Mouse (Mus musculus) c-Kit-positive CD71-positive TER-119-positive erythroid progenitor cells, embryonic 14.5 days (primary cell): Measurements from ENCODE around the gene Cradd.

Source experiments
- DNase-seq: peaks from one replicate; pipeline ENCODE4 v3.0.0-alpha.2; 2013; ENCODE audit warnings: low spot score

The Cradd gene

DNA sequence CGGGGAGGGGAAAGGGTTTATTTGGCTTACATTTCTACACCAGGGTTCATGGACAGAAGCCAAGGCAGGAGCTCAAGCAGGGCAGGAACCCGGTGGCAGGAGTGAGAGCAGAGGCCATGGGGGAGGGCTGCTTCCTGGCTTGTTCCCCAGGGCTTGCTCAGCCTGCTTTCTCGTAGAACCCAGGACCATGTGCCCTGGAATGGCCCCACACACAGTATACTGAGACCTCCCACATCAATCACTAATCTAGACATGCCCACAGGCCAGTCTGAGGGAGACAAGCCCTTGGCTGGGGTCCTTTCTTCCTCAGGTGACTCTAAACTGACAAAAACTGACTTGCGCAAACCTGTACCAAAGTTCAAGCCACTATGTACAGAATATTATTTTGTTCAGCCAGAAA is 19.7 kb downstream of the Cradd start:
- DNase-seq, result no peak

DNA sequence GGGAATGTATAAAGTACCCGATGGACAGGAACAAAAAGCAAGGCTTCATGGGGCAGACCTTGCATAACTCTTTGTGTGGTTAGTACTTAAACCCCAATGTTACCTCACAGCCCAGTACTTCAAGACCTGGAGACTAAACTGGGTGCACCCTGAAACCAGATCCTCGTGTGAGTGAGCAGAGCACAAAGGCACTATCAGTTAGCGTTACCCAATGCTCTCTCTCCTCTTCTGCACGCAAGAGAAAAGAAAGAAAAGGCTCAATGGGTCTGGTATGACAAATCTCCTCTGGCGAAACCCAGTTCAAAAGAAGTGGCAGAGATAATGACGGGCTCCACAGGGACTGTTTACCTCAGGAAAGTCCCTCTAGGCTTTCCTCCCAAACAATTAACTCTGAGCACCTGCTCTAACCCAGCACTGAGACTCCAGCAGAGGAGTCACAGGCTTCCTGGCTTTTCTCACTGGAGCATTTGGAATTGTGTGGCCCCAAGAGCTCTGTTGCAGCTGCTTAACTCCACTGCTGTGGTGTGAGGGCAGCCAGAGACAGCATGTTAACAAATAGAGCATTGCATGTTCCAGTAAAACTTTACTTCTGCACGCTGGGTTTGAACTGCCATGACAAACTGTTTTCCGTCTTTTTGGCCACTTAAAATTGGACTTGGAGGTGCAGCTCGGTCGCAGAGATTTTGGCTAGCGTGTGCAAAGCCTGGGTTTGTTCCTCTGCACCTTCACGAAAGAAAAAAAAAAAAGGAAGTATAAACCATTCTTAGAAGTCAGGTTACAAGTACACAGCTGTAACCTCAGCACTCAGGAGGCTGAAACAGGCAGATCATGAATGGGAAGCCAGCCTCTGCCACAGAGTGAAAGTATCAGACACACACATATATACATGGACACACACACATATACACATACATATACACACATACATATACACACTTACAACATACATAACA is 21.4 kb downstream of the Cradd start:
- DNase-seq, result no peak

DNA sequence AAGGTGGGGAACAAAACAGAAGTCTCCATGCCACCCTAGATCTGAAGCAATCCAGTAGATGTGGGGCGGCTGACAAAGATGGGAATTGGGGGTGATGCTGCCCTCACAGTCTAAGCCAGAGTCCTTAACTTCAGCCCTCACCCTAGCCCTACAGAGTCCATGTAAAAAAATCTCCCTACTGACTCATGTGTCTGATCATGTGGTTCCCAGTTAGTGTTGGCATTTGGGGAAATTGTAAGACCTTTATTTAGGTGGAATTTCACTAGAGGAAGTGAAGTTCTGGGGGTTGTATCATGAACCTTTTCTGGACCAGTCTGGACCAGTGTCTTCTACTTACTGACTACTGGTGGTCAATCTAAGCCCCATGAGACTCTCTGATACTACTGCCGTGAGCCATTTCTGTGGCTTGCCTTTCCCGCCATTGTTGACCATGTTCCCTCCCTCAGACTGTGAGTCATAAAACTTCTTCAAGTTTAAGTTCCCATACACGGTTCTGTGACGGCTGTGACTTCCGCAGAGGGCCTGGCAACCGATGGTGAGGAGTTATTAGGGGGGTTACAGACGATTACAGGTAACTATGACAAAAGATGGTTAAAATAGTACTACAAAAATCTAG is 23.6 kb downstream of the Cradd start:
- no peak for DNase-seq

DNA sequence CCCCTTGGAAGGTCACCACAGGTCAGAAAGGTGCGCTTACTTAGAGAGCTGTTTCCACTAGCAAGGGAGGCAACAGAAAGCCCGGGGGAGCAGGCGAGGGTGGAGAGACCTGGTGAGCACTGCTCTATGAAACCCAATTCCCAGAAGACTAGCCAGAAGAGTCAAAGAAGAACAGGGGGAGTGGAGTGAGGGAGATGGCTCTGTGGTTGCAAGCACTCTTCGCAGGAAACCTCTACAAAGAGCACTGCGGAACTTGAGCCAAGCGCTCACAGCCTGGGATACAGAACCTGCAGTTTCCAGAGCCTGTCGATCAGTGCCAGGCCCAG is 24.2 kb downstream of the Cradd start:
- DNase-seq, result no peak

DNA sequence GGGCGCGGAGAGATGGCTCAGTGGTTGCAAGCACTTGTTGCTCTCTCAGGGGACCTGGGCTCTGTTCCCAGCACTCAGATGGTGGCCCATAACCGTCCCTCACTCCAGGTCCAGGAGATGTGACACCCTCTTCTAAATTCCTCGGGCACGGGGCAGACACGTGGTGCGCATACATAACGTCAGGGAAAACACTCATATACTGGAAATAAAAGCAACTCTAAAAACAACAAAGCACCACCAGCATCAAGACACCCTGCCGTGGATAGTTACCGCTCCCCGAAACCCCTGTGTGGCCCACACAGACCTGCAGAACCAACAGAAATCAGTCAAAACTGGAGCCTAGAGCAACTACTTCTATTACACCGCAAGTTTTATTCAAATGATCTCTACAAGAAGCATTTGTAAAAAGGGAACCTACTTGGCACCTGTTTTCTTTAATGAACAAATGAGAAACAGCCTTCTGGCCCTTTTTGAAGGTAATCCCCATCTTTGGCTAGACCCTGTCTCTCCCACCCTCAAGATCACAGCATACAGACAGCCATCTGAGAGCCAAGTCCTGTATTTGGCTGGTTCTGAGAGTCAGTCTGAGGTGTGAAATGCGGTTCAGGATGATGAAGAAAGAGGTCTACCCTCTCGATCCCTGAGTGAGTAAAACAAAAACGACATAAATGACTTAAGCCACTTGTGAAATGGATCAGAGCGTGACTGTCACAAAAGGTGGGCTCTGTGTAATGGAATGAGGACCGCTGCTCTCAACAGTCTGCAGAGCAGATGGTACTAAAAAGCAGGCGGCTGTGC is 24.7 kb downstream of the Cradd start:
- DNase-seq, result no peak

DNA sequence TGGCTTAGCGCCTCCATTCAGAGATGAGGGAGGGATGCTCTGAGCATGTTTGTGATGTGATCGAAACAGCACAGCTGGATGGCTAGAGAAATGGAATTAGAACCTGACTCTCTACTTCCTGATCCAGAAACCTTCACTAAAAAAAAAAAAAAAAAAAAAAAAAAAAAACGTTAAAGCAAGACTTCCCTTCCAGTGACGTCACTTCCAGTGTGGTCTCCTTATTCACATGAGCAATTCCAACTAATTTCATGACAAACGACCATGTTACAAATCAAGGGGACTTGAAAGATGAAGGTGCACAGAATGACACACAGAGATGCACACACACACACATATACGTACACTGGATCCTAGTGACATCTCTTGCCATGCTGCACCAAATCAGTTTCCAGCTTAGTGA is 25.4 kb downstream of the Cradd start:
- no peak for DNase-seq

DNA sequence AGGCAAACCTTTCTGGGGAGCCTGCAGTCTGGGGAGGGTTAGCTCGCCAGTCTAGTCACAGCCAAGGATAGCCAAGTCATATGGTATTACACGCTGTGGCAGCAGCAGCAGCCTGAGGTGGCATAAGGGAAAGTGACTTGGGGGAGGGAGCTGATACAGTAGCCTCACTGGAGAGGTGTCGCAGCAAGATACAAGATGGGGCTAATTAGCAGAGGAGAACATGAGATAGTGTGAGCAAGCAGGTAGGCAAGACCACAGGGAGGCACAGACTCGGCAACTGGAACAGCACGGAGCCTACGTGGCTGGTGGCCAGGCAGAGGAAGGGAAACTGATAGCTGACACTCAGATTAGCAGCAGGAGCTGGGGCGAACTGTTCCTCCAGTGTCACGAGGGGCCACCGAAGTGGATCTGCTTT is 26.2 kb downstream of the Cradd start:
- no peak for DNase-seq

DNA sequence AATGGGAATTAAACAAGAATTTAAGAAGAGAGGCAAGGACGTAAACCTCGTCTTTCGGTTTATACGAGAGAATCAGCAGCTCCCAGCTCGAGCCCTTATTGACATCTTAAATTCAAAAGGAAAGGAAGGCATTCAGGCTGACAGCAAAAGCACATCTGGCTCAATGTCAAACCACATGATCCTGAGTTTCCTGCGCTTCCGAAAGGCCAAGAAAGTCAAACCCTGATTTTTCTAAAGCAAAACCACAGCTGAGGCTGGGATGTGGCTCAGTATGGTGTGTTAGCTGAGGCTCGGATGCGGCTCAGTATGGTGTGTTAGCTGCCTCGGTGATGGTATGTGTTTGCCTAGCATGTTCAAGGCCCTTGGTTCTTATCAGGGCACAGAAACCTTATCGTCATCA is 26.9 kb downstream of the Cradd start:
- no peak for DNase-seq

DNA sequence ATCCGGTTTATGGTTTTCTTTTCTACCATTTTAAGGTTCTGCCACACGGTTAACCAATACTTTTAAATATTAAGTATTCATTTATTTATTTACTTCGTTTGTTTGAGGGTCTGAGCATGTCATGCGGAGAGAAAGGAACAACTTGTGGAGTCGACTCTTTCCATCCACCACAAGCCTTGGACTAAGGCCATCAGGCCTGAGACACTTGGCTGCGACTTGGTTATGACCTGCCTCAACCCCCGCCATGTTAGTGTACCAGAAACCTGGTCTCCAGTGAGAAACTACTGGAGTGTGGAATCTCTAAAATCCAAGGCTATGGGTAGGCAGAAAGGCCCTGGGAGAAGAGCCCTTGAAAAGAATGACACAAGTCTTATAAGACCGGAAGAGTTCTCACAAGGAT is 30.7 kb downstream of the Cradd start:
- DNase-seq, result no peak

DNA sequence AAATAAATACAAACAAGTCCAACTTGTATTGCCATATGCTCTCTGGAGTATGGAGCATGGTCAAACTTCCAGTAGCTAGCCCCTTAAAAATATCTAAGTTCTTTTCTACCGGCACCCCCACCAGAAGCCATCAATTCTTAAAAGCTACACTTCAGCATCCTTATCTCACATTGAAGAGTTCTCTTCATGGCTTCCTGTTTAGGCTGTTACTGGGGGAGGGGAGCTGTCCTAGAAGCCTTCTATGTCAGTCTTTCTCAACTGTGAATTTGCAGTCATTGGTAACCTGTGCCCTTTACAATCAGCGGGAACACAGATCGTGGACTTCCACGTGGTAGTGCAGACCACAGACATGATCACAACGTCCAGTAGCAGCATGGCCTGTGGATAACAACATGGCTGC is 31.7 kb downstream of the Cradd start:
- no peak for DNase-seq

DNA sequence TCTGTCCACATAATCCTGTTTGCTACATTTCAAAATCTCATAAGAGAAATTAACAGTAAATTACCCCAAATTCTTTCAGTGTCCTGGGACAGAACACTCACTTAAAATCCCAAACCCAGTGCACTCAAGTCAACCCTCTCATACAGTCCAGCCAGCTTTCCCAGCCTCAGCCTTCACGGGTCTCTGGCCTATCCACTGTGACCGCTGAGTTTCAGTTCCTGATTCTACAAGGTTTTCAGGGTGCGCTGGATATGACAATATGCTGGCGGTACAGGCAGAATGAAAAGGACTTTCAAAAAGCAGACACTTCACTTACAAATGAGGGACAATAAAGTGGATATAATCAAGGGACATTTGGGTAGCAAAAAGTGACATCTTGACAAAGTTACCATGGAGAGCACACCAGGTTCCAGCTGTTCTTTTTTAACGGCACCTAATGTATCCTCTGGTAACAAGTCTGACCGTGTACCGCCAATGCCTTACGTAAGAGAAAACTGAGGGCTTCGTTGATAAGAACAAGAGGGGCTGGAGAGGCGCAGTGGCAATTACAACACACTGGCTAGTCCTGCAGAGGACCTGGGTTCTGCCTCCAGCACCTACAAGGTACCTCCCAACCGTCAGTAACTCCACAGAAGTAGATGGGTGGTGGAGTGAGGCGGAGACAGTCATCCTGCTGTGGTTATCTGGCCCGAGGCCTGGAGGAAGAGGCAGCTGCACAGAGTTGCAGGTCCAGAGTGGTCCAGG is 32.6 kb downstream of the Cradd start:
- DNase-seq, result no peak

DNA sequence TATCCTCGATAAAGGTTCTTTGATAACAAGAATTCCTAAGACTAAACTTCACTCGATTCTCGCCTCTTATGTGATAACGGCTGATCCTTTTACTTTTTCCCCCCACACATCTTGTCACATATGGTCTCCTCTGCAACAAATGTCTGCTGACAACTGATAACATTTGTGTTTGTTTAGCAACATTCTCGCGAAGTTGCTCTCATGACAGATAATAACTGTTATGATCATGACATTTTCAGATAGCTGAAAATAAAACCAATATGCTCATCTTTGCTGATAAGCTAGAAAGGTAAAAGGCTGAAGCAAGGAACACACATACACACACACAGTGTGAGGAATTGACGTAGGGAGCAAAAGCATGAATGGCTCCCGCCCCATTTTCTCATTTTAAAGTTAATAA is 34.1 kb downstream of the Cradd start:
- DNase-seq, result peak; percentile 49

DNA sequence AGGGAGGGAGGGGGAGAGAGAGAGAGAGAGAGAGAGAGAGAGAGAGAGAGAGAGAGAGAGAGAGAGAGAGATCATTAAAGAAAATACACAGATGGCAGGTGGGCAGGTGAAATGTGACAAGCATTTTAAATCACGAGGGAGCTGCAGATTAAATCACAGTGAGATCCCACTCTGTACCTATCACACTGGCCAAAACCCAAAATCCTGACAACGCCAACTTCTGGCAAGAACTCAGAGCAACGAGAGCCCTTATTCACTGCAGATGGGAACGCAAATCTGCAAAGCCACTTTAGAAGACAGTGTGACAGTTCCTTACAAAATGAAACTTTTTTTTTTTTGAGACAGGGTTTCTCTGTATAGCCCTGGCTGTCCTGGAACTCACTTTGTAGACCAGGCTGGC is 35.7 kb downstream of the Cradd start:
- DNase-seq, result no peak

DNA sequence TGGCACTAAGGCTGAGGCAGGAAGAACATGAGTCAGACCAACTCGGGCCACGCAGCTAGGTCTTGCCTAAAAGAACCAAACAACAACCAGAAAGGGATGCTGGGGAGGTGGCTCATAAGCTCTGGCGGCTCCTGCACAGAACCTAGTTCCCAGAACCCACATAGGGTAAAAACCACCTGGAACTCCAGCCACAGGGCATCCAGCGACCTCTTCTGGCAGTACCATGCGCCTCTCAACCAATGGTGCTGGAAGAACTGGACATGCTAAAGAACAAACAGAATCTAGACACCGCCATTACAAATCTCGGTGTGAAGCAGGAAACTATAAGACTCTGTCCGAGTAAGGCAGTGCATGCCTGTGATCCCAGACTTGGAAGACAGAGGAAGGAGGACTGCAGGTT is 36.6 kb downstream of the Cradd start:
- DNase-seq, result no peak

DNA sequence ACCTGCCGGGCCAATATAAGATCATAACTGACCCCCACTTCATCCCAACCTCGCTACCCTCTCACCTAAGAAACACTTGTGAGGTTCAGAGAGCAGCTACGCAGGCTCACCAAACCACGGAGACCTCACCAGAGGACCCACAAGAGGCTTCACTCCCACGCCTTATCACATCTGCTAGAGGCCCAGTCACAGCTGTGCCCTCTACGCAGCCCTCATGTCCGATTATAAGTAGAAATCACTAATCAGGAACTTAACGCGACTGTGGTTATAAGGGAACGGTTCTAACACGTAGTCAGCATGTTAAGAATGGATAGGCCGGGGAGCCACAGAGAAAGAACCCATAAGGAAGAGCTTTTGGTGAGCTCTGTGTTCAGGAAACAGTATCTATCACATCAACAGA is 40.5 kb downstream of the Cradd start:
- DNase-seq, result no peak

DNA sequence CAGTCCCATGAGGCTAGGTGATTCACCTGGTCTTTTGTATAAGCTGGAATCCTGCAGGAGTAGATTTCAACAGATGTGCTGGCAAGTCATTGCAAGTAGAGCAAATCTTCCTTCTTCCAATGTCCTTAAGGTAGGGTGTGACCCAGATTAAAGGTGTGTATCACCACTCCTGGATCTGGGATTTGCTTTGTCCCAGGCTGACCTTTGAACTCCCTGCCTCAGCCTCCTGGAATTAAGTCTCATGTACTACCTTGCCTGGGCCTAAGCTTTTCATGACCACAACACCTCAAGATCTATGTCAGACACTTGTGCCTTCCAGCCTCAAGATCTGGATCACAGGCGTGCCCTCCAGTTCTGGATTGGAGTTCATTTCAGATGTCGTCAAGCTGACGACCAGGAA is 41.9 kb downstream of the Cradd start:
- DNase-seq, result no peak

DNA sequence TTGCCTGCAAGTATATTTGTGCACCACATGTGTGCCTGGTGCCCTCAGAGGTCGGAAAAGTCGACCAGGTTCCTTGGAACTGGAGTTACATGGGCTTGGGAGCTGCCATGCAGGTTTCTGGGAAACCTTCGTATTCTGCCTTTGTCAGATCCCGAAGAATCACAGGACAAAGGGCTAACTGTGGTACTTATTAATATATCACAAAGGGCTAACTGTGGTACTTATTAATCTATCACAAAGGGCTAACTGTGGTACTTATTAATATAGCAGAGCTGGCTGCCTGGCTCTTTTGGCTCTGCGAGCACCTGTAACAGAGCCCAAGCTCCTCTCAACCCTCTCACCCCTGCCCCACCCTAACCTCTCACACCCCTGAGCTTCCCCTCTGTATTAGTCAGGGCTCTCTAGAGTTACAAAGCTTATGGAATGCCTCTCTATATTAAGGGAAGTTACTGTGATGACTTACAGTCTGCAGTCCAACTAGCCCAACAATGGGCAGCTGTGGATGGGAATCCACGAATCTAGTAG is 42.4 kb downstream of the Cradd start:
- DNase-seq, result no peak

DNA sequence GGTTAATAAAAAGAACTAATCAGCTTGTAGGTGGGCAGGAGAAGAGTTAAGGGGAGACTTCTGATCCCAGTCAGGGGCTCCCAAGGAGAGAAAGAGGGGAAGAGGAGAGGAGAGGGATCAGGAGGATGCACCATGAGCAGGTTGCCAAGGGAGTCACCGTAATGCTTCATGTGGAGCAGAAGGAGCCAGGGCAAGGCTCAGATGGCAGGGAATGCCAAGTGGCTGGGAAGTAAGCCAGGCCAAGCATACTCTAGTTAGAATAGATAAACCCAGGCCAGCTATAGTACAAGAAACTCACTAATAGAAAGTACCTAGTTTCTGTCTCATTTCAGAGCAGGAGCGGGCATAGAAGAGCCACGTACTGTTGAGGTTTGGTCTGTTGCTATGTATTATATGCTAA is 43.6 kb downstream of the Cradd start:
- DNase-seq, result no peak

DNA sequence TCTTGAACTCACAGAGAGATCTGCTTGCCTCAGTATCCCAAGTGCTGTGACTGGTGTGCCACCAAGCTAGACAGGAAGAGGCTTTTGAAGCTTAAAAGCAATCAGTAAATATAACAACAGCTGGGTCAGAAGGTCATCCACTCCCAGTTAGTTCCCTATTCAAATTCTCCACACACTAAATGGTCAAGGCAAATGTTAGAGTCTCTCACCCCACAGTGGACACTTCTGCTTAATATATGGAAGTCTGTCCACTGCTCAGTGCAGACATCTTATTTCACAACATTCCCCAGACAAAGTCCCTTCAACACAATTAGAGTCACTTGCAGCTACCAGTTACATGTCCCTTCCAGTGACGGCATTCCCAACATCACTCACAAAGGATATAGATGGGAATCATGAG is 44.5 kb downstream of the Cradd start:
- DNase-seq, result no peak

DNA sequence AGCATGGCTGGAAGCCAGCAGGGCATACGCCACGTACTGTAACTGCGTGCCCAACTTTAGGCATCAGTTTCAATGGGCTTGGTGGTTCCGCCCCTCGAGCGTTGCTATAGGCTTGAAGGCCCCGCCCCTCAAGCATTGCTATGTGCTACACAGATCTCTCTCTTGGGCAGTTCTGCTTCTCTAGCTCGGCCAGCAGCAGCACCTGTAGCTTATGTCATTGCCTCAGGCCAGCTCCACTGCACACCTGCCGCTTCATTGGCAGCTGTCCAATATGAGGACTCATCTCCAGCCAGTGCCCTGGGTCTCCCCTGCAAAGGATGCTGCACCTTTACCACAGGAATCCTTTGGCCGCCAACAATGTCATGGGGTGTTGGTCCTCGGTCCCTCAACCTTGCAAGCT is 45.8 kb downstream of the Cradd start:
- DNase-seq, result no peak

DNA sequence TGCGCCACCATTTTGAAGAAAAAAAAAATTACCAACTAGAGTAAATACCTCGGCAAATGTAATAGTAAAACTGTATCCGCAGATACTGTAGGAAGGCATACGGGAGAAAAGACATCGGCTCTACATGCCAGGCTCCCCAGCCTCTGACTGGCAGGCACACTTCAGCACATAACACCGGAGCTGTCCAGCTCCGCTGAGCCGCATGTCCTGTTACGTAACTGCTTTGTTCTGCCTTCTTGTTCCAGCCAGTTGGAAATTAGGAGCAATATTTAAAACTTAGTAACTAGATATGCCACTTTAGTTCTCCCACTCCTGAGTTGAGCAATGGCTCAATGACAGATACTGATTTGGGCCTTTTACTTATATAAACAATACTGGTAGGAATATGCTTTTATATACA is 48.4 kb downstream of the Cradd start:
- DNase-seq, result no peak

DNA sequence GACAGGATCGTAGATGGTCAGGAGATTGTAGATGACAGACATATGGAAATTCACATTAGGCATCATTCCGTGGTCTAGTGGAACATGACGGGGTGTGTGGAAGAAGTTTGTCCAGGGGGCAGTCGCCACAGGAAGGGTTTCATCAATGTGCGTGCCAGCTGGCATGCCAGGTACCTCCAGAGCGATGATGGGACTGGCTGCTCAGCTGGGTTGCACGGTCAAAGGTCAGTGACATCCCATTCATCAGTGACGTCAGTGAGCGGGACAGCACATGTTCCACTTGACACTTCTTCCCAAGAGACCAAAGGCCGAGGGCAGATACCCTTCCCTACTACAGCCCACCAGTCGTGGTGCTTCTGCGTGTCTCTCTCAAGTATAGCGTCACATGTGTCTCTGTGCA is 50.7 kb downstream of the Cradd start:
- DNase-seq, result no peak
